Mouse (Mus musculus): Measurements from ENCODE around the gene Cdk5rap3. TPM values are rescaled to one million over a fixed set of nuclear protein-coding genes. Genes with fewer than 3 reads are reported as not detected.

Gene Cdk5rap3
- polyA plus RNA-seq, 1 experiment from 2014 or later: 91.2 TPM

- Histone ChIP-seq H3K4me2 (ENCODE audit: low read length) (no peak overlapping the region), H3K4me3 (ENCODE audit: low read depth, low read length) (no peak overlapping the region), H3K27me3 (replicated peaks; ENCODE audit: control insufficient read depth, insufficient read depth, low read length) (no peaks in the 10 kb centered on the region), H3K4me1 (ENCODE audit: control insufficient read depth, insufficient read depth, low read length) (peaks cover 11% of the 10 kb centered on the region), H3K36me3 (ENCODE audit: control insufficient read depth, insufficient read depth, low read length) (peaks cover 23% of the 10 kb centered on the region), H3K9ac (ENCODE audit: low read length) (no peak overlapping the region), H3K27ac (ENCODE audit: low read depth, low read length) (no peak overlapping the region), H3K9me3 (replicated peaks; ENCODE audit: control insufficient read depth, low read length) (no peaks in the 10 kb centered on the region)
- DNase-seq (ENCODE audit: low spot score): no peak
- WGBS: 95% methylated on average over 4 of the region's 4 CpGs
- ATAC-seq: no peak
Observed at GRCm38 (mm10) chr11:96947849-96948248, 31.6 kb upstream of the Cdk5rap3 start.

- no peak overlapping the region for H3K27ac ChIP-seq (ENCODE audit: low read depth, low read length)
- no peaks in the 10 kb centered on the region for H3K27me3 ChIP-seq (replicated peaks; ENCODE audit: control insufficient read depth, insufficient read depth, low read length)
- H3K9ac ChIP-seq (ENCODE audit: low read length): no peak overlapping the region
- no peak overlapping the region for H3K4me3 ChIP-seq (ENCODE audit: low read depth, low read length)
- DNase-seq (ENCODE audit: low spot score) (peak; percentile 16), ATAC-seq (no peak)
- 73% methylated on average over 9 of the region's 9 CpGs for WGBS
- H3K4me2 ChIP-seq (ENCODE audit: low read length): no peak overlapping the region
- H3K4me1 ChIP-seq (ENCODE audit: control insufficient read depth, insufficient read depth, low read length): peaks cover 11% of the 10 kb centered on the region
- peaks cover 10% of the 10 kb centered on the region for H3K36me3 ChIP-seq (ENCODE audit: control insufficient read depth, insufficient read depth, low read length)
- H3K9me3 ChIP-seq (replicated peaks; ENCODE audit: control insufficient read depth, low read length): no peaks in the 10 kb centered on the region
Observed at GRCm38 (mm10) chr11:96946498-96946897, 30.2 kb upstream of the Cdk5rap3 start.

GRCm38 (mm10) chr11:96944844-96945580, 28.7 kb upstream of the Cdk5rap3 start:
- no peak overlapping the region for H3K27ac ChIP-seq (ENCODE audit: low read depth, low read length)
- H3K27me3 ChIP-seq (replicated peaks; ENCODE audit: control insufficient read depth, insufficient read depth, low read length): no peaks in the 10 kb centered on the region
- H3K9me3 ChIP-seq (replicated peaks; ENCODE audit: control insufficient read depth, low read length): no peaks in the 10 kb centered on the region
- ATAC-seq: no peak
- no peak for DNase-seq (ENCODE audit: low spot score)
- peak overlapping the region; percentile 46 for H3K4me3 ChIP-seq (ENCODE audit: low read depth, low read length)
- no peaks in the 10 kb centered on the region for H3K36me3 ChIP-seq (ENCODE audit: control insufficient read depth, insufficient read depth, low read length)
- H3K4me1 ChIP-seq (ENCODE audit: control insufficient read depth, insufficient read depth, low read length): peaks cover 11% of the 10 kb centered on the region
- peak overlapping the region; percentile 65 for H3K9ac ChIP-seq (ENCODE audit: low read length)
- H3K4me2 ChIP-seq (ENCODE audit: low read length): peak overlapping the region; percentile 96
- 84% methylated on average over 14 of the region's 14 CpGs for WGBS

GRCm38 (mm10) chr11:96943746-96944304, 27.5 kb upstream of the Cdk5rap3 start, which contains the start of gene Pnpo:
TSS of gene Pnpo (minus strand) at chr11:96943986.
- ATAC-seq (peak; percentile 99), DNase-seq (ENCODE audit: low spot score) (peak; percentile 97)
- Histone ChIP-seq H3K36me3 (ENCODE audit: control insufficient read depth, insufficient read depth, low read length) (no peaks in the 10 kb centered on the region), H3K4me2 (ENCODE audit: low read length) (peak within 1 kb of the TSS; percentile 96), H3K27me3 (replicated peaks; ENCODE audit: control insufficient read depth, insufficient read depth, low read length) (no peaks in the 10 kb centered on the region), H3K4me3 (ENCODE audit: low read depth, low read length) (peak within 1 kb of the TSS; percentile 46), H3K9me3 (replicated peaks; ENCODE audit: control insufficient read depth, low read length) (no peaks in the 10 kb centered on the region), H3K9ac (ENCODE audit: low read length) (peak within 1 kb of the TSS; percentile 65), H3K27ac (ENCODE audit: low read depth, low read length) (no peak within 1 kb of the TSS), H3K4me1 (ENCODE audit: control insufficient read depth, insufficient read depth, low read length) (peaks cover 11% of the 10 kb centered on the region)
- WGBS: under 1% methylated on average over 29 of the region's 29 CpGs

GRCm38 (mm10) chr11:96941989-96942590, 25.8 kb upstream of the Cdk5rap3 start:
- no peaks in the 10 kb centered on the region for H3K36me3 ChIP-seq (ENCODE audit: control insufficient read depth, insufficient read depth, low read length)
- DNase-seq (ENCODE audit: low spot score) (no peak), ATAC-seq (no peak)
- peaks cover 11% of the 10 kb centered on the region for H3K4me1 ChIP-seq (ENCODE audit: control insufficient read depth, insufficient read depth, low read length)
- H3K27ac ChIP-seq (ENCODE audit: low read depth, low read length): no peak overlapping the region
- H3K4me2 ChIP-seq (ENCODE audit: low read length): no peak overlapping the region
- H3K9ac ChIP-seq (ENCODE audit: low read length): no peak overlapping the region
- WGBS: 77% methylated on average over 6 of the region's 6 CpGs
- no peaks in the 10 kb centered on the region for H3K27me3 ChIP-seq (replicated peaks; ENCODE audit: control insufficient read depth, insufficient read depth, low read length)
- no peak overlapping the region for H3K4me3 ChIP-seq (ENCODE audit: low read depth, low read length)
- no peaks in the 10 kb centered on the region for H3K9me3 ChIP-seq (replicated peaks; ENCODE audit: control insufficient read depth, low read length)

- Histone ChIP-seq H3K27ac (ENCODE audit: low read depth, low read length) (no peak overlapping the region), H3K4me3 (ENCODE audit: low read depth, low read length) (no peak overlapping the region), H3K27me3 (replicated peaks; ENCODE audit: control insufficient read depth, insufficient read depth, low read length) (no peaks in the 10 kb centered on the region), H3K4me1 (ENCODE audit: control insufficient read depth, insufficient read depth, low read length) (peaks cover 11% of the 10 kb centered on the region), H3K36me3 (ENCODE audit: control insufficient read depth, insufficient read depth, low read length) (no peaks in the 10 kb centered on the region), H3K9ac (ENCODE audit: low read length) (no peak overlapping the region), H3K9me3 (replicated peaks; ENCODE audit: control insufficient read depth, low read length) (no peaks in the 10 kb centered on the region), H3K4me2 (ENCODE audit: low read length) (no peak overlapping the region)
- WGBS: 77% methylated on average over 16 of the region's 16 CpGs
- DNase-seq (ENCODE audit: low spot score) (no peak), ATAC-seq (no peak)
Observed at GRCm38 (mm10) chr11:96940578-96941465, 24.5 kb upstream of the Cdk5rap3 start.

- Histone ChIP-seq H3K9ac (ENCODE audit: low read length) (no peak overlapping the region), H3K27ac (ENCODE audit: low read depth, low read length) (no peak overlapping the region), H3K27me3 (replicated peaks; ENCODE audit: control insufficient read depth, insufficient read depth, low read length) (no peaks in the 10 kb centered on the region), H3K9me3 (replicated peaks; ENCODE audit: control insufficient read depth, low read length) (no peaks in the 10 kb centered on the region), H3K4me3 (ENCODE audit: low read depth, low read length) (no peak overlapping the region), H3K36me3 (ENCODE audit: control insufficient read depth, insufficient read depth, low read length) (no peaks in the 10 kb centered on the region), H3K4me2 (ENCODE audit: low read length) (no peak overlapping the region), H3K4me1 (ENCODE audit: control insufficient read depth, insufficient read depth, low read length) (0 out of 2 replicates have a peak, but pooled peaks cover 2% of the 10 kb centered on the region)
- WGBS: 86% methylated on average over 6 of the region's 6 CpGs
- no peak for ATAC-seq
- DNase-seq (ENCODE audit: low spot score): no peak
Observed at GRCm38 (mm10) chr11:96938426-96938800, 22.1 kb upstream of the Cdk5rap3 start.

- Histone ChIP-seq H3K4me1 (ENCODE audit: control insufficient read depth, insufficient read depth, low read length) (no peaks in the 10 kb centered on the region), H3K36me3 (ENCODE audit: control insufficient read depth, insufficient read depth, low read length) (no peaks in the 10 kb centered on the region), H3K27ac (ENCODE audit: low read depth, low read length) (no peak overlapping the region), H3K27me3 (replicated peaks; ENCODE audit: control insufficient read depth, insufficient read depth, low read length) (no peaks in the 10 kb centered on the region), H3K9ac (ENCODE audit: low read length) (no peak overlapping the region), H3K9me3 (replicated peaks; ENCODE audit: control insufficient read depth, low read length) (no peaks in the 10 kb centered on the region), H3K4me2 (ENCODE audit: low read length) (no peak overlapping the region), H3K4me3 (ENCODE audit: low read depth, low read length) (no peak overlapping the region)
- no peak for ATAC-seq
- peak; percentile 27 for DNase-seq (ENCODE audit: low spot score)
- 53% methylated on average over 10 of the region's 10 CpGs for WGBS
Observed at GRCm38 (mm10) chr11:96937549-96938425, 21.5 kb upstream of the Cdk5rap3 start.
